Mouse (Mus musculus) frontal cortex, adult 2 months (tissue): ENCODE measurements at regions not wholly inside any gene's neighbourhood (a gene's known extent, or its start where the extent isn't known, plus 50 kb on each side); places are given as distances from the start of the nearest gene placed in this dataset.
A peak's percentile ranks its signal among the peaks of the same experiment; 100 is the strongest.

ENCODE experiments used
- DNase-seq, 2 experiments: peaks; one replicate each; pipeline ENCODE4 v3.0.0; 2022; ENCODE audit warnings: low spot score in 1 of 2; ENCODE audit errors: extremely low spot score in 1 of 2

DNA sequence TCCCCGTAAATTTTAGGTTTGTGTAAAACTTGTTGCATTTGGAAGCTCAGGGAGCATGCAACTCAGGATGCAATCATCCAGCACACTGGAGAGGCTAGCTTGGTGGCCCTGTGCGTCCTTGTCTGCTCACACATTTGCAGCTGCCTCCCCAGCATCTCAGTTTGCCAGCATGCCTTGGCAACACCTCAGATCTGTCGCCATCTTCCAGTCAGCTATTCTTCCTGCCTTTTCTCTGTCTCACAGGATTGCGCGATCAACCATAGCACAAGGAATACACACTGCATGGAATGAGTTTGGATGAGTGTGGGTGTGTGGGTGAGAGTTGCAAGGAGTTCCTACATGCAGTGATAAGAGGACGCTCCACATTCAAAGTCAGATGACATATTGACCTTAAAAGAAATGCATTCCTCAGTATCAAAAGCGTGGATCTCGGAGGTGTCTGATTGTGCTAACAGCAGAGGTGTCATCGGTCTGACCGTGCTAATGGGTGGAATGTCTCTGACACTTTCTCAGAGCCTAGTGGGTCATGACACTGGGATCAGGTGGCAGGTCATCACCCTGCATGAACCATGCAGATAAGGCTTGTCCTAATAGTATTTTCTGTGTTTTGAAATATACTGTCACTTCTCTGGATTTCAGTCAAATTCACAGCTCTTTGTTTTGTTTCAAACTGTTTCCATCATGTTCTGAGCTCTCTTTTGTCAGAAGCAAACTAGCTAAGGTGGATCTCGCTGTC, 360.6 kb upstream of the Arglu1 start:
- peak in 1 of 2 experiments; percentile 8 for DNase-seq

GRCm38 (mm10) chr8:9048116-9048515, 357.8 kb upstream of the Arglu1 start:
- DNase-seq, result no peak

GRCm38 (mm10) chr8:9042835-9043792, 352.8 kb upstream of the Arglu1 start:
- no peak for DNase-seq

- DNase-seq, result peak in 1 of 2 experiments; percentile 13
These were observed 338.8 kb upstream of the Arglu1 start for GRCm38 (mm10) chr8:9029156-9029555.

- no peak for DNase-seq
These were observed 337.4 kb upstream of the Arglu1 start for GRCm38 (mm10) chr8:9027672-9028071.

DNA sequence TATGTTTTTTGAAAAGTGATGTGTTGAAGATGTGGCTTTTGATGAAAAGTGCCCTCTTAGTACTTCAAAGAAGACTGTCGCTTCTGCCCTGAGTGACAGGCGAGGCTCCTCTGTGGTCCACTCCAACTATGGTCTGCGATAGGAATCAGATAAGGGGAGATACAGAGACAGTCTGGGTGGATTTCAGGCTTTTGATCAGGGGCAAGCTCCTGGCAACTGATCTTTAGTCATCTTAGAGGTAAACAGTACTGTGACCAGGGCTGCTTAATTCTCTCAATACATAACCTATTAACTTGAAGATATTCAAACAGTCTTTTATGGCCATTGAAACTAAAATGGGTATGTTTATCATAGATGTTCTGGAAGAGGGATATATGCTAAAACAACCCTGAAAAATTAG, 335.6 kb upstream of the Arglu1 start:
- DNase-seq, result no peak

- DNase-seq, result no peak
These were observed 335.1 kb upstream of the Arglu1 start for GRCm38 (mm10) chr8:9025378-9025777.

DNA sequence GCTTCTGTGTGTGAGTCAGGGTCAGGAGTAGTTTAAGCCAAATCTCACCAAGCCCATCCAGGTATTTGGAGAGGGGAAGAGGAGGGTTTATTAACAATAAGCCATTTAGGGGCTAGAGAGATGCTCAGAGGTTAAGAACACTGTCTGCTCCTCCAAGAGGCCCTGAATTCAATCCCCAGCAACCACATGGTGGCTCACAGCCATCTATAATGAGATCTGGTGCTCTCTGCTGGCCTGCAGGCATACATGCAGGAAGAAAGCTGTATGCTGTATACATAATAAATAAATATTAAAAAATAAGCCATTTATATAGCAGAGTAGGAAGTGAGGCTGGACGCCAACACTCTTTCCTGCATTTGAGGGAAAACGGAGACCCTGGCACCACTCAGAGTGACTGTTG, 330.4 kb upstream of the Arglu1 start:
- DNase-seq, result no peak

DNA sequence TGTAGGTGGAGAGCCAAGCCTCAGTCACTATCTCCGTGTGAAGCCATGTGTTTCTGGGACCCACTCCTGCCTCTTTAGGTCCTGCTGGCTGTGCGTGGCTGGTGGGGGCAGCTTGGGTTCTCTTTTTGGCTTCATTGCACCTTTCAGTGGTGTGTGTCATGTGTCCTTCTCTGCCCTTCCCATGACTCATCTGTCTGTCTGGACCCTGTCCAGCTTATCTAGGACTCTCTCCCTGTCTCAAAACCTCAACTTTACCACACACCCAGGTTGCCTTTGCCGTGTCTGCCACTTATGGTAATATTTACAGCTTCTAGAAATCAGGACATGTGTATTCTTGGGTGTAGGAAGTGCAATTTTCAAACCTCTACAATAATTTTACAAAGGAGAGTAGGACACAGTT, 329.9 kb upstream of the Arglu1 start:
- no peak for DNase-seq

DNA sequence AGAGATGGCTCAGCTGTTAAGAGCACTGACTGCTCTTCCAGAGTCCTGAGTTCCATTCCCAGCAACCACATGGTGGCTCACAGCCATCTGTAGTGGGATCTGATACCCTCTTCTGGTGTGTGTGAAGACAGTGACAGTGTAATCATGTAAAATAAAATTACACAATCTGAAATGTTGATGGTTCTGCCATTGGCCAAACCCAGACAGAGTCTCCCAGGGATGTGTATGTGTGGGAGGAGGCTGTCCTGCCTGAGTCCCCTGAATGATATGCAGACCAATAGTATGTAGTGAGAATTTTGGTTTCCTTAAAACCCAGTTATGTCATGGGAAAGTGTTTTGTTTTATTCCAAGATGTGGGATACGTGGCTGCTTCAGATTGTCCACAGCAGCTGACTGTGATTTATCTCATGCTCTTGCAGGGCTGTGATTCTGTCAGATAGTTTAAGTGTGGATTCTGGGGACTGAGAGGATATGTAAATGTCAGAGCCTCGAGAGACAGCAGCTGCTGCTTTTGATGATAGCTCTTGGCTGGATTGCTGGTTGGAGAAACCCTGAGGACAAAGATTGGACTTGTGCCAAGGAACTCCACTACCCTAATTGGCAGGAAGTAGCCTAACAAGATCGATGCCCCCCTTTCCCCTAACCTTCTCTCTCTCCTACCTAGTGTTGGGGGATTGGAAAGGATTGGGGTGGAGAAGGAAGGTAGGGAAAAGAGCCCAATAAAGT, 321.6 kb upstream of the Arglu1 start:
- DNase-seq, result no peak

DNA sequence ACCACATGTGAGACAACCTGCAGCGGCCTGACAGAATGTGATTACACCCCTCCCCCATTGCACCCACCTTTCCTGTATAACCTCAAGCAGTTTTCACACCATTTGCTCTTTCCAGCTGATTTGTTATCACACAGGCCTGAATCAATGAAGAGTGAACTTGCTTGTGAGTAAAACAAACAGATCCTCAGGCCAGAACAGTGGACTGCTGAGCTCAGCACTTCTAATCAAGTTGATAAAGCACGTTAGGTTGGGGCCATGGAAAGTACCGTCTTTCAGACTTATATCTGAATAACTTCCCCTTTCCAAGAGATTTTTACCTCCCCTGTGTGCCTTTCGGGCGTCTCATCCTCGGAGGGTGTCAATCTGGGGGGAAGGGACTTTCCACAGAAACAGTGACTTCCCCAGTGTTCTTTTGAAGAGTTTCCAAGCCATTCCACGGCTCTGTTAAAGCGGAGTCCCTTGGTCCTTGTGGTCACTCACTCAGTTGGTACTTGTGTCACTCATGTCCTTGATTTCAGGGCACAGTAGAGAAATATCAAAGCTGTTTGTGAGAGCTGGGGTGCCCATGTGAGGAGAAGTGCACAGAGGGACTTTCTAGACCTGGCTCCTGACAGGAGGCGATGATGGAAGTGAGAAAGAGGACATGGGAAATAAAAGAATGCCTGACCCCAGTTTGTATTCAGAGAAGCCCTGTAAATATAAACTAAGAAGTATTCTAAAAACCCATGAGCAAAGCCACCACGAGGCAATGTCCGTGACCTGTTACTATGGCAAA, 317.9 kb upstream of the Arglu1 start:
- no peak for DNase-seq

- DNase-seq, result peak in 1 of 2 experiments; percentile 40
These were observed 309.6 kb upstream of the Arglu1 start for GRCm38 (mm10) chr8:8999914-9000313.

DNA sequence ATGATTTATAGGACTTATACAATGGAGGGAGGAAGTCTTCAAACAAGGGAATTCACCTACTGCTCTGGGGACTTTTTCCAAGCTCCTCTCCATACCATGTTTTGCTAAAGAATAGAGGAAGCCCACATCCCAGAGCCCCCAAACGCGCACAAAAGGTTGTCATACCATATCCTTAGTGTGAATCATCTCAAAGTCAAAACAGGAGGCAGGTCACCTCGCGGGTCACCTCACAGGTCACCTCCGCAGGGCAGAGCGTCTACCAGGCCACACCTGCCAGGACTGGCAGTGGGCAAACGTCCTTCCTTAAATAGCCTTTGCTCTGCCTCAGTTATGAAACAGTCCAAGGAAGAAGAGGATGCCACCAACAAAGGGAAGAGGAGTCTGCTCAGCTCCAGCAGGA, 307.3 kb upstream of the Arglu1 start:
- DNase-seq, result no peak

DNA sequence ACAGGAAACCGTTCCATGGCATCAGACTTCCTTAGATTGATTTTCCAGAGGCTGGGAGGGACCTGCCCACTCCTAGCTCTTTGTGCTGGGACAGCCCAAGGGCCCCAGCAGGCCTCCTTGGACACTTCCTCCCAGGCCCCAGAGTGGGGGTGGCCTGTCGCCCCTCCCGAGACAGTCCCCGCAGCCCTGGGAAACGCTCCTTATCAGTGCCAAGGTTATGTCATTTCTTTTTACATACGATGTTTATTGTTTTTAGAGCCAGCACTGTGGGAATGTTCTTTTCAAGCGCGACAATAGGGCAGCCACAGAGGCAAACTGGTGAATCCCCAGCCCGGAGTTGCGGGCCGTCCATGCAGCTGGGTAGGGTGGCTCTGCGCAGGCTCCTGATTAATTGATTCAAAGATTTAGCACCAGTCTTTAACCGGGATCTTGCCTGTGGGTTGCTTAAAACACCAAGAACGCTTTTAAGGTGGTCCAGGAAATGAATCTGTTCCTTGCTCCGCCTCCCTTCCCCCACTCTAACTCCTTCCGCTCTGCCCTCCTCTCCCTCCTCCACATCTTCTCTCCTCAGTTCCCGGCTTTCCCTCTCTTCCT, 304.4 kb upstream of the Arglu1 start:
- peak in 1 of 2 experiments; percentile 46 for DNase-seq

GRCm38 (mm10) chr8:8994008-8994407, 303.7 kb upstream of the Arglu1 start:
- peak; percentile 58 to 65 for DNase-seq

- peak; percentile 63 to 95 for DNase-seq
These were observed 302.2 kb upstream of the Arglu1 start for GRCm38 (mm10) chr8:8992461-8993032.

GRCm38 (mm10) chr8:8991026-8991425, 300.7 kb upstream of the Arglu1 start:
- DNase-seq, result no peak

- no peak for DNase-seq
These were observed 295.7 kb upstream of the Arglu1 start for GRCm38 (mm10) chr8:8986068-8986467.

GRCm38 (mm10) chr8:8985395-8985794, 295.1 kb upstream of the Arglu1 start:
- DNase-seq, result no peak
